Mouse (Mus musculus) stomach, postnatal 0 days (tissue): Measurements from ENCODE around the gene Sprtn.

Experiments
- CTCF ChIP-seq: IDR thresholded peaks from 2 replicates; pipeline ENCODE4 v1.5.1; 2016; ENCODE audit warnings: antibody characterized with exemption, low read depth, mild to moderate bottlenecking, moderate library complexity
- EP300 ChIP-seq: optimal IDR thresholded peaks from 2 replicates; pipeline ENCODE3; 2016; ENCODE audit warnings: antibody characterized with exemption

DNA sequence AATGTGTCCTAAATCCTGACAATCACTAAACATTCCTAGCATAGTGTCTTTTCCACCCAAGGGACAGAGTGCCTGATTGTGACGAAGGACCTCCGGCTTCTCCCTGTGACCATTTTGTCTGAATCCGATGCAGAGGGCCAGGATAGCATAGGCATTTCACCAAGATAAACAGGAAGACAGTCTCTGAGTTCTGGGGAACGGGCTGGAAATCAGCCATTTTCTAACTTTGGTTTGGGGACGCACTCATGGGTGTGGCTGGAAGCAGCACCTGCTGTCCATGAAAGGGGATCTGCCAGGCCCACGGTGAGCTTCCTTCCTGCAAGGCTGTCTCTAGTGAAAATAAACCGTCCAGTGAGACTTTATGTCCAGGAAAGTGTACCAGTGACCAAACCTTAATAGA is 55.5 kb downstream of the Sprtn start:
- TF ChIP-seq CTCF (no peak), EP300 (no peak)
